Mouse (Mus musculus) liver, adult 2 months (tissue): ENCODE measurements at regions not wholly inside any gene's neighbourhood (a gene's known extent, or its start where the extent isn't known, plus 50 kb on each side); places are given as distances from the start of the nearest gene placed in this dataset.

ENCODE experiments used
- CTCF ChIP-seq: fragments of 200-500 bp; IDR thresholded peaks from 2 replicates; pipeline ENCODE4 v1.5.1; 2011; ENCODE audit warnings: low read depth, low read length, control low read depth
- POLR2A ChIP-seq: fragments of 200-500 bp; IDR thresholded peaks from 2 replicates; pipeline ENCODE4 v1.6.1; 2011; ENCODE audit warnings: low read length, control low read depth; ENCODE audit not compliant: insufficient read depth; ENCODE audit errors: extremely low read depth

DNA sequence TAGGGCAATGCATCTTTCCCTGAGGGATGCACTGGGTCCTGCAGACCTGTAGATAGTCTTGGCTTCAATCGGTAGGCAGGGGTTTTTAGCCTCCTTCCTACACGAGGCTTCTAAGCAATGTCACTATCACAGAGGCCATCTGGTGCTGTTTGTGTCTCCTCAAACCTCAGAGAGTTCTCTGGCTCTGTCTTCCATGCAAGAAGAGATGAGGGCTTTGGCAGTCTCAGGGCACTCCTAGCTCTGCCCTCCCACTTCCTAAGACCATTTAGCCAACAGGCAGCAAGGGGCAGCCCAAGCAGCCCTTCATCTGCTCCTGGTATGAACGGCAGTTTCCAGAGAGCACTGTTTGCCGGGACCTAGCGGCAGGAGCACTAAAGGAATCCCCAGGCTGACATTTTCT, 122.6 kb downstream of the Aipl1 start:
- TF ChIP-seq POLR2A (no peak), CTCF (no peak)
